Mouse (Mus musculus) kidney, postnatal 36 days (tissue): Measurements from ENCODE around the gene Slc41a2.

Experiments
- DNase-seq, 2 experiments: peaks; one replicate each; pipeline ENCODE4 v3.0.0; 2021 to 2022; ENCODE audit warnings: mixed read lengths in 2 of 2

Slc41a2 gene

GRCm38 (mm10) chr10:83219729-83220128 is 118.0 kb downstream of the Slc41a2 start:
- DNase-seq, result peak; percentile 37 to 74

GRCm38 (mm10) chr10:83218778-83219177 is 118.9 kb downstream of the Slc41a2 start:
- DNase-seq, result no peak

GRCm38 (mm10) chr10:83217256-83217655 is 120.4 kb downstream of the Slc41a2 start:
- DNase-seq, result no peak

GRCm38 (mm10) chr10:83215559-83215958 is 122.1 kb downstream of the Slc41a2 start:
- DNase-seq, result no peak

DNA sequence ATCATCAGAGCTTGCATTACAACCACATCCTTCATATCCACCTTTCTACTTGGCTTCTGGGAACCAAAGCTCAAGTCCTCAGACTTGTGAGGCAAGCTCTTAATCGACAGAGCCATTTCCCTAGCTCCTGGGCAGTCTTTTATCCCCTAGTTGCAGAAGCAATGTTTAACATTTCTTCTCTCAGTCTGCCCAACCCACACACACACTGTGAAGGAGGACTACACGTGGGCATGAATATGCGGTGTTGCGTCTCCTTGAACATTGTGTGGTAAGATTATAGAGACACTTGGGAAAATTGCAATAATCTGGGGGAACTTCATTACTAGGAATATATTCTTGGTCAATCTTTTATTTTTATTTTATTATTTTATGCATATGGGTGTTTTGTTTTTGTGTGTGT is 125.1 kb downstream of the Slc41a2 start:
- DNase-seq, result no peak

DNA sequence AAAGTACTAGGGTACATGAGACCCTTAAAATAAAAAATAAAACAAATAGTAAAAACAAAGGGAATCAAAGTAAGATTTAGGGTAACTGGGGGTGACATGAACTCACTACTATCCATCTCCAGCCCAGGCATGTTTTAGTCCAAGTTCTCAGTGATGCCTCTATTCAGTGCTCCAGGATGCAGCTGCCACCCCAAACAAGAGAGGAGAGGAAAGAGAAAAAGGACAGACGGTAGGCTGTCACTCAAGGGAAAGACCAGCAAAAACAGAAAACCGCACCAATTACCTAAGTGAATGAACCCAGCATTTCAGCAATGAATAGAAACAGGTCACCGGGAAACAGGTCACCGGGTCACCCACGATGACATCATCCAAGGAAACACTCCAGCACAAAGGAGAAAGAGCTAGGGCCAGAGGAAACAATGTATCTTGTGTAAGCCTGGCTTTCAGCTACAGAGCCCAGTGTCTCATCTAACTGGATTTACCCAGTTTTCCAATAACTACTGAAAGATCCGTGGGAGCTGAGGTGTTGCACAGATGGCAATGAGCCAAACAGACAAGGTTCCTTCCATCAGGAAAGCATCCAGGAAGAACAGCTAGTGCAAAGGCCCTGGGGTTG is 126.6 kb downstream of the Slc41a2 start:
- DNase-seq, result no peak

DNA sequence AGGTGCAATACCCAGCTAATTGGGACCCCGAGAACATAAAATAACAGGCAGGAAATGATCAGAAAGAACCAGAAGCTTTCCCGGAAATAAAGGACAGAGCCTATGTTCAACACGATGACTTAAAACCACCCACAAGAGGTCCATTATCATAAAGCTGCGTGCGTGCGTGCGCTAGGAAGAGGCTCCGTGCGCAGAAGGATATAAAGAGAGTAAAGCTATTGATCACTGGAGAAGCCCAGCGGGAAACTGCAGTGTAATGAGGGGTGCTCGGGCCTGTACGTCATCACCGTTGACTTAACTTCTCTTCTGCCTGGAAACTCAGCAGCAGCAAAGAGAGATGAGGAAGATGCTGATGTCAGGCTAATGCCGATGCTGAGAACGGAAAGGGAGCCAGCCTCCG is 127.6 kb downstream of the Slc41a2 start:
- DNase-seq, result no peak

DNA sequence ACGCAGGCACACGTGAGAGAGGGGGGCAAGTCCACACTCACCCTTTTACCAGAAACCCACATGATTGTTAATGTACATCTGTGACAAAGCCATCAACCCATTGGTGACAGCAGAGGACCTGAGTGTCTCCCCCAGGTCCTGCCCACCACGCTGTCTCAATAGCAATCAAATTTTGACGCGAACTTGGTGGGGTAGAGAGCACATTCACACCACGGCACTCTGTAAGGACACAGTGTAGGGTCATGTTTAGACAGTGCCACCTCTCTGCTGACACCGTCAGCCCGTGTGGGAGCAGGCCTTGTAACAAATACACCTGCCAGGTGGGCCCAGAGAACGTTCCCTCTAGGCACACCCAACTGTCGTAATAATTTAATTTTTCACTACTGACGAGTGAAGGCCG is 128.3 kb downstream of the Slc41a2 start:
- no peak for DNase-seq

DNA sequence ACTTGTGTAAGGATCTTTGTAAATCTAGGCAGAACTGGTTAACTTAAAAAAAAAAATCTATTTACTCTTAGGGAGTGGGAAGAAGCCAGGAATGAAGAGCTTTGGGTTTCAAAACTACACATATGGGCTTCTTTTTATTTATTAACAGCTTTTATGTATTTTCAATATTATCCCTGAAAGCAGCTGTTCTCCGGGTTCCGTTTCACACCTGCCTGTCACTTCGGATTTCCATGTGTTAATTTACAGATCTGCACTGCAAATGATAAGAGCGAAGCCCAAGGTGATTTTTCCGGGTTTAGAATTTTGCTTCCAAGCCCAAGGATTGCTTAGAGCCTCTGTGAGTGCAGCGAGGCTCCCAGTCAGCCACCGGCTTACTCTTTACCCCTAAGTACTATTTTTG is 129.2 kb downstream of the Slc41a2 start:
- no peak for DNase-seq

- DNase-seq, result no peak
Observed at GRCm38 (mm10) chr10:83202906-83203702, 134.6 kb downstream of the Slc41a2 start.

GRCm38 (mm10) chr10:83201525-83201924 is 136.2 kb downstream of the Slc41a2 start:
- DNase-seq, result no peak

DNA sequence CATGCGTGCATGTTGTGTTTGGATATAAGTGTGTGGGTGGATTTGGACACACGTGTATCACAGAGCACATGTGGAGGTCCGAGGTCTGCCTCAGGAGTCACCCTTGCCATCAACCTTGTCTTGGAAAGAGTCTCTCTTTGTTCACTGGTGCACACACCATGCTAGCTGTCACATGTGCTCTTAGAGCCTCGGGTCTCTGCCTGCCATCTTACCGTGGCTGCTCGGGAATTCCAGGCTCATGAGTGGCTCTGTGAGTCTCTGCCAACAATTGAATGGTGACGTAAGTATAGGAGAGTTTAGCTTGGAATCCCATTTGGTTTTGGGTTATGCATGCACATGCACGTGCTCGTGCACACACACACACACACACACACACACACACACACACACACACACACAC is 138.4 kb downstream of the Slc41a2 start:
- DNase-seq, result no peak

DNA sequence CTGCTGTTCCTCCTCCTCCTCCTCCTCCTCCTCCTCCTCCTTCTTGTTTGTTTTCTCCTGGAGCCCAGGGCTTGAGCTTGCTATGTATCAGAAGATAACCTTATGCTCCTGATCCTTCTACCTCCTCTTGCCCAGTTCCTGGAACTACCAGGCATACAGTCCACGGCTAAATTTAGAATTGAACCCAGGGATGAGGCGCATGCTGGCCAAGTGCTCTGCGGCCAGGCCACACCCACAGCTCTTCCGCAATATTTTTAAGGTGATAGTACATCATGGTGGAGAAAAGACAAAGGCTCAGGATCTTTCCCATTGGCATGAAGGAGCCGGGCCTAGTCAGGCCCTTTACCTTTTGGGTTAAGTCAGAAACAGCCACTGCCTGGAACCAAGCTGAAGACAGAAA is 139.0 kb downstream of the Slc41a2 start:
- no peak for DNase-seq

DNA sequence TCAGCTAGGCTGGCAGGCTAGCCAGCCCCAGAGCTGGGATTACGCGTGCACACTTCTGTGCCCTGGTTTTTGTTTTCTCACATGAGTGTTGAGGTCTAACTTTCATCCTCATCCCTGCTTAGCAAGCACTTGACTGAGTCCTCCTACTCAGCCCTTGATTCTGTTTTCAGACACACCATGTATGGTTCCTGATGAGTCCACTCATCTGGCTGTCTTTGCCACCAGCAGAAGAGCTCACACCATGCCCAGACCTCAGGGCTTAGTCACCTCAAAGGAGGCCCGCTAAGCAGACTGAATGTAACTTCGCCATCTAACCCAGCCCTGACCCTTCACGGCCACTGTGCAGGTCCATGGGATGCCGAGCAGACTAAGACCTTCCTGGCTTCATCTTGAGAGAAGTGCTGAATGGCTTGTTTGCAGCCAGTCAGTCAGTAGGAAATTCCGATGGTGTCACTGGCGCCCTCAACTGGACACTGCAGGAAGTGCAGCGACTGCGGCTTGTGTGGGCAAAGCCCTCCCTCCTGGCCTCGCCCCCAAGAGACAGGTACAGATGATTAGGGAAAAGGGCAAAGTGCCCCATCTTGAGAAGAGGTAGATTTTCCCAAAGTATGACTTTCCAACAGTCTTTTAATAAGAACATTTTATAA is 139.9 kb downstream of the Slc41a2 start:
- DNase-seq, result peak; percentile 70 to 87

GRCm38 (mm10) chr10:83191982-83192381 is 145.7 kb downstream of the Slc41a2 start:
- DNase-seq, result no peak

- peak; percentile 56 to 62 for DNase-seq
Observed at GRCm38 (mm10) chr10:83191476-83191875, 146.2 kb downstream of the Slc41a2 start.

DNA sequence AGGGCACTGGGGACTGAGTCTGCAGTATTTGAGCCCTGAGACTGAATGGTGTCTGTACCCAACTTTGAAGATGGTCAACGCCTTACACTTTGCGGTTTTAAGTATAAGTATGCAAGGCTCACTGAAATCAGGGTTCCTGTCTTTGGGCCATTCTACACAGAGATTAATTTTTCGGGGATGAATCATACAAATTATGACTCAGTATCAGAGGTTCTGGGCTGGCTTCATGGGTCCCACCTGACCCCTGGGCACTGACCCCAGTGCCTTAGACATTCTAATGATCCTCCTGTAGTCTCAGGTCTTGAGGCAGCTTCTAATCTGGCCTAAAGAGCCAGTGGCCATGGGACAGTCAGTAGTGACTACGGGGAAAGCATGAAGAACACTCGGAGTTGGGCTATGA is 148.6 kb downstream of the Slc41a2 start:
- no peak for DNase-seq

- no peak for DNase-seq
Observed at GRCm38 (mm10) chr10:83186984-83187383, 150.7 kb downstream of the Slc41a2 start.

DNA sequence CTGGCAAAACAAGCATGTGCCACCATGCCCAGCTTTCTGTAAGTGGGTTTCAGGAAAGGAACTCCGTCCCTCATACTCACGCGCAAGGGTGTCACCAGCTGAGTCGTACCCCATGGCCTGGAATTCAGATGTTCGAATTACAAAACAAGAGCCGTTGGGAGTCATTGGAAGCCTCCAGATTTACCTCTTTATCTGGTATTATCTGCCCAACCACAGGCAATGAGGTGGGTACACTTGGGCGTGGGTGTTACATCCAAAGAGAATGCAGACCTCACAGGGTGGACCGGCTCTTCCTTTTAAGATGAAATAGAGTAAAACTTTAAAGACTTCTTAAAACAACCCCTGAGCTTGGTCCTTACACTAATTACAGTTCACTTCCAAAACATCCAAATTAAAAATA is 151.5 kb downstream of the Slc41a2 start:
- no peak for DNase-seq

GRCm38 (mm10) chr10:83185121-83185520 is 152.6 kb downstream of the Slc41a2 start:
- DNase-seq, result peak; percentile 65 to 68

- DNase-seq, result peak; percentile 60 to 73
Observed at GRCm38 (mm10) chr10:83184480-83185069, 153.1 kb downstream of the Slc41a2 start.

- DNase-seq, result no peak
Observed at GRCm38 (mm10) chr10:83183634-83184479, 153.8 kb downstream of the Slc41a2 start.

DNA sequence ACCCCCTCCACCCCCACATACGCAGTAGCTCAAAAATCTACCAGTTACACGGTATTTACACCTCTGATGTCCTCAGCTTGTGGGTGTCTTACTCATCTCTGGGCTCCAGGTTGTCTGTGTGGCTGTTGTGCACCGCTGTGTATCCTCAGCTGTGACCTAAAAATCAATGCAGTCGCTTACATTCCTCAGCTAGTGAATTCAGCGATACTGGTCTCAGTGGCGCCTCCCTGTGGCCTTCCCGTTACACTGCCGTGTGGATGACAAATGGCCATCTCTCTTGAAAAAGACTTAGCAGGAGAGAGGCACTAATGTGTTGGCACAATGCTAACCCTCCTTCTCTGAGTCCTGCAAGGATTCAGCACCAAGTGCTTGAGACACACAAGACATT is 155.1 kb downstream of the Slc41a2 start:
- DNase-seq, result peak; percentile 49 to 85
